Mouse (Mus musculus) embryonic facial prominence, embryonic 14.5 days (tissue): Measurements from ENCODE around the gene Vmn2r21. TPM values are rescaled to one million over a fixed set of nuclear protein-coding genes. Genes with fewer than 3 reads are reported as not detected.
"Not testable (repeated sequence)": the region's sequence is repeated elsewhere in the genome, so short reads cannot be mapped to it uniquely, and the experiment has no call there.

ENCODE experiments used
- ATAC-seq: fragments of 200-750 bp; cut with Nextera tagmentation; 2 replicates; pipeline ENCODE4 v1.8.0; 2017; ENCODE audit warnings: low read depth, moderate number of reproducible peaks, moderate TSS enrichment
- DNase-seq: peaks from one replicate; pipeline ENCODE4 v3.0.0-alpha.2; 2015; ENCODE audit warnings: low spot score
- H3K27ac ChIP-seq: fragments of 300-500 bp; sonication (generic); replicated peaks from 2 replicates; pipeline ENCODE4 v1.5.1; 2014; ENCODE audit warnings: low read depth, mild to moderate bottlenecking, low read length, moderate library complexity
- H3K27me3 ChIP-seq: fragments of 300-500 bp; sonication (generic); replicated peaks from 2 replicates; pipeline ENCODE4 v1.6.1; 2014; ENCODE audit warnings: low read length; ENCODE audit not compliant: control insufficient read depth, insufficient read depth
- H3K36me3 ChIP-seq: fragments of 300-500 bp; sonication (generic); 2 replicates; pipeline ENCODE4 v1.6.1; 2014; ENCODE audit warnings: low read length, mixed read lengths; ENCODE audit not compliant: control insufficient read depth, insufficient read depth
- H3K4me1 ChIP-seq: fragments of 300-500 bp; sonication (generic); 2 replicates; pipeline ENCODE4 v1.6.1; 2014; ENCODE audit warnings: antibody characterized with exemption, low read length; ENCODE audit not compliant: control insufficient read depth, insufficient read depth
- H3K4me2 ChIP-seq: fragments of 300-500 bp; sonication (generic); 2 replicates; pipeline ENCODE4 v1.6.1; 2014; ENCODE audit warnings: low read depth, mild to moderate bottlenecking, low read length, moderate library complexity, mixed read lengths
- H3K4me3 ChIP-seq: fragments of 300-500 bp; sonication (generic); 2 replicates; pipeline ENCODE4 v1.5.1; 2014; ENCODE audit warnings: low read depth, mild to moderate bottlenecking, low read length
- H3K9ac ChIP-seq: fragments of 300-500 bp; sonication (generic); 2 replicates; pipeline ENCODE4 v1.6.1; 2014; ENCODE audit warnings: low read depth, mild to moderate bottlenecking, low read length, moderate library complexity, mixed read lengths
- H3K9me3 ChIP-seq: fragments of 300-500 bp; sonication (generic); 2 replicates; pipeline ENCODE4 v1.6.1; 2016; ENCODE audit warnings: low read length; ENCODE audit not compliant: control insufficient read depth
- WGBS: fragments of 180-500 bp; shearing (Covaris S2); extraction: QIAGEN DNeasy Blood & Tissue Kit; methylation state at CpG from one replicate; pipeline ENCODE4 v1.1.7; 2014; 5-methylcytosine and 5-hydroxymethylcytosine counted together
- polyA plus RNA-seq: library from polyadenylated mRNA; unstranded; fragments of >200 nt; fragmentation: Nextera tagmentation; extraction: Ambion mirVana; gene quantifications from 2 replicates; pipeline ENCODE4 v1.2.1, GENCODE M21; 2014

The Vmn2r21 gene
- polyA plus RNA-seq: not detected in 2 replicates

GRCm38 (mm10) chr6:123533306-123533705 is at the start of gene Vmn2r21:
Vmn2r21 (minus strand) TSS chr6:123533406.
- H3K4me1 ChIP-seq, H3K27me3 ChIP-seq, H3K4me2 ChIP-seq, DNase-seq, H3K9me3 ChIP-seq, H3K36me3 ChIP-seq, H3K4me3 ChIP-seq, H3K27ac ChIP-seq, H3K9ac ChIP-seq, ATAC-seq: not testable (repeated sequence)
- no CpG with 5 or more reads among the region's 4 CpGs for WGBS

- H3K4me2 ChIP-seq, H3K4me1 ChIP-seq, H3K9ac ChIP-seq, ATAC-seq, H3K4me3 ChIP-seq, H3K27ac ChIP-seq, DNase-seq, H3K36me3 ChIP-seq, H3K9me3 ChIP-seq, H3K27me3 ChIP-seq: not testable (repeated sequence)
- no CpG with 5 or more reads among the region's 2 CpGs for WGBS
These were observed 41.5 kb upstream of the Vmn2r21 start for GRCm38 (mm10) chr6:123574698-123575097.

- not testable (repeated sequence) for H3K27ac ChIP-seq, H3K4me1 ChIP-seq, H3K4me3 ChIP-seq, H3K4me2 ChIP-seq, H3K36me3 ChIP-seq, H3K9me3 ChIP-seq, ATAC-seq, H3K27me3 ChIP-seq, H3K9ac ChIP-seq, DNase-seq
- WGBS: no CpG with 5 or more reads among the region's 1 CpGs
These were observed 6.5 kb upstream of the Vmn2r21 start for GRCm38 (mm10) chr6:123539755-123540154.

- not testable (repeated sequence) for ATAC-seq
These were observed 10.8 kb downstream of the Vmn2r21 start for GRCm38 (mm10) chr6:123522263-123523011.

GRCm38 (mm10) chr6:123473045-123473444 is 60.2 kb downstream of the Vmn2r21 start:
- H3K9ac ChIP-seq, H3K27me3 ChIP-seq, H3K9me3 ChIP-seq, H3K4me1 ChIP-seq, ATAC-seq, H3K4me2 ChIP-seq, H3K27ac ChIP-seq, H3K4me3 ChIP-seq, DNase-seq, H3K36me3 ChIP-seq: not testable (repeated sequence)
- no CpG with 5 or more reads among the region's 5 CpGs for WGBS

More at GRCm38 (mm10) chr6:123522263-123523011, 10.8 kb downstream of the Vmn2r21 start:
- H3K9ac ChIP-seq, H3K9me3 ChIP-seq, H3K4me3 ChIP-seq, H3K27me3 ChIP-seq, H3K4me1 ChIP-seq, H3K36me3 ChIP-seq, H3K27ac ChIP-seq, DNase-seq, H3K4me2 ChIP-seq: not testable (repeated sequence)
- WGBS: no CpG with 5 or more reads among the region's 8 CpGs

GRCm38 (mm10) chr6:123472458-123472987 is 60.7 kb downstream of the Vmn2r21 start:
- DNase-seq, H3K4me1 ChIP-seq, H3K4me3 ChIP-seq, H3K27me3 ChIP-seq, H3K4me2 ChIP-seq, H3K9ac ChIP-seq, H3K27ac ChIP-seq, H3K9me3 ChIP-seq, ATAC-seq, H3K36me3 ChIP-seq: not testable (repeated sequence)
- no CpG with 5 or more reads among the region's 2 CpGs for WGBS

- H3K27ac ChIP-seq, H3K9me3 ChIP-seq, H3K9ac ChIP-seq, H3K4me1 ChIP-seq, H3K27me3 ChIP-seq, H3K4me3 ChIP-seq, H3K4me2 ChIP-seq, DNase-seq, ATAC-seq, H3K36me3 ChIP-seq: not testable (repeated sequence)
- no CpG with 5 or more reads among the region's 1 CpGs for WGBS
These were observed 64.6 kb downstream of the Vmn2r21 start for GRCm38 (mm10) chr6:123468651-123469050.
